Comparison of ENCODE assay signal across 19 mouse cellular contexts in genomic region chr3:152065806-152066205, GRCm38 (mm10).
DNase-seq lines count a peak whose midpoint lies in the region; ATAC-seq and TF ChIP-seq lines count a peak whose summit lies in the region.
"Had no signal": no experiment of that assay in that cellular context is flagged by ENCODE, and none has a peak within 500 bp of the region (broad histone marks: within the 10 kb centered on the region; RNA-seq: fewer than 3 reads in every experiment).

No protein-coding gene starts in this region.

- no peaks in the 10 kb centered on the region for H3K4me1 ChIP-seq in hindbrain, postnatal 0 days (ENCODE audit: insufficient read depth, low read length)
- no peaks in the 10 kb centered on the region; the same call in 1 of the 2 replicates for H3K4me1 ChIP-seq in hindbrain, embryonic 11.5 days (replicated peaks; ENCODE audit: control insufficient read depth, insufficient read depth, low read length)
- no peaks in the 10 kb centered on the region for H3K4me1 ChIP-seq in lung, postnatal 0 days (ENCODE audit: insufficient read depth, low read depth, low read length)
- H3K4me1 ChIP-seq in lung, adult 2 months (ENCODE audit: control insufficient read depth, insufficient read depth, low read length), result no peaks in the 10 kb centered on the region

- no peak for ATAC-seq in cerebellum, adult (ENCODE audit: insufficient number of reproducible peaks, low FRiP score, low TSS enrichment)
- 0 out of 2 replicates have a peak, but pooled peaks have one; percentile 45 for ATAC-seq in hindbrain, postnatal 0 days
- no peak for ATAC-seq in hindbrain, embryonic 11.5 days (ENCODE audit: low FRiP score)
- ATAC-seq in lung, postnatal 0 days, result peak; percentile 35; the same call in 1 of the 2 replicates

- H3K36me3 ChIP-seq in hindbrain, postnatal 0 days (ENCODE audit: insufficient read depth, low read length), result no peaks in the 10 kb centered on the region
- no peaks in the 10 kb centered on the region for H3K36me3 ChIP-seq in hindbrain, embryonic 11.5 days (ENCODE audit: control insufficient read depth, insufficient read depth, low read length)
- H3K36me3 ChIP-seq in lung, postnatal 0 days (ENCODE audit: insufficient read depth, low read length), result no peaks in the 10 kb centered on the region
- H3K36me3 ChIP-seq: embryonic facial prominence, embryonic 15.5 days; forebrain, embryonic 10.5 days; heart, embryonic 15.5 days; hindbrain, embryonic 10.5 days had no signal

- no peak for TF ChIP-seq EP300 in lung, postnatal 0 days (IDR thresholded peaks at IDR 0.05)

- peak; percentile 6 to 14 for DNase-seq in cerebellum, postnatal 14 days
- DNase-seq in hindbrain, postnatal 0 days (ENCODE audit: low spot score), result peak; percentile 27
- DNase-seq in hindbrain, embryonic 11.5 days (ENCODE audit: low spot score), result no peak
- no peak for DNase-seq in lung, postnatal 0 days (ENCODE audit: low spot score)
- DNase-seq in lung, adult 2 months, result no peak
- peak; percentile 7 for DNase-seq in retina, embryonic 14.5 days (ENCODE audit: low spot score)
- DNase-seq in retina, postnatal 1 day, result no peak
- DNase-seq: adrenal gland, postnatal 10 days; cerebellum, adult 18-20 months; cerebellum, adult 9-11 months; embryo, embryonic 11 days; gastrocnemius, adult 2 months; gastrocnemius, postnatal 25 days had no signal

- H3K4me2 ChIP-seq in hindbrain, postnatal 0 days (ENCODE audit: low read depth, low read length), result no peak overlapping the region
- H3K4me2 ChIP-seq in hindbrain, embryonic 11.5 days (replicated peaks; ENCODE audit: low read depth, low read length), result no peak overlapping the region
- no peak overlapping the region for H3K4me2 ChIP-seq in lung, postnatal 0 days (replicated peaks; ENCODE audit: low read depth, low read length)
- H3K4me2 ChIP-seq: embryonic facial prominence, embryonic 15.5 days had no signal

- no peak for TF ChIP-seq CTCF in hindbrain, postnatal 0 days (IDR thresholded peaks at IDR 0.05; ENCODE audit: low read depth)
- TF ChIP-seq CTCF in lung, postnatal 0 days (IDR thresholded peaks at IDR 0.05), result no peak
- no peak for TF ChIP-seq CTCF in lung, adult 2 months (IDR thresholded peaks at IDR 0.05; ENCODE audit: insufficient read depth, low read length)

- TF ChIP-seq POLR2A in lung, adult 2 months (IDR thresholded peaks at IDR 0.05; ENCODE audit: borderline replicate concordance, extremely low read depth, low read depth, low read length), result no peak

- H3K27me3 ChIP-seq in hindbrain, postnatal 0 days (ENCODE audit: insufficient read depth, low read length), result no peaks in the 10 kb centered on the region
- no peaks in the 10 kb centered on the region for H3K27me3 ChIP-seq in hindbrain, embryonic 11.5 days (ENCODE audit: control insufficient read depth, insufficient read depth, low read length)
- no peaks in the 10 kb centered on the region for H3K27me3 ChIP-seq in lung, postnatal 0 days (replicated peaks; ENCODE audit: insufficient read depth, low read length)

- H3K4me3 ChIP-seq in hindbrain, postnatal 0 days (ENCODE audit: low read length), result no peak overlapping the region
- H3K4me3 ChIP-seq in hindbrain, embryonic 11.5 days (ENCODE audit: low read depth, low read length), result no peak overlapping the region
- H3K4me3 ChIP-seq in lung, postnatal 0 days (ENCODE audit: low read depth, low read length), result no peak overlapping the region
- no peak overlapping the region for H3K4me3 ChIP-seq in lung, adult 2 months (replicated peaks; ENCODE audit: extremely low read depth, low read depth, low read length)
- H3K4me3 ChIP-seq: embryonic facial prominence, embryonic 15.5 days; erythroblast, embryonic 14.5 days; forebrain, embryonic 10.5 days; gastrocnemius, adult 2 months; heart, embryonic 15.5 days; hindbrain, embryonic 10.5 days had no signal

- 54% methylated on average over 4 of the region's 4 CpGs for WGBS in hindbrain, postnatal 0 days
- WGBS in hindbrain, embryonic 11.5 days, result 43% methylated on average over 4 of the region's 4 CpGs
- 60% methylated on average over 4 of the region's 4 CpGs for WGBS in lung, postnatal 0 days
- 64% methylated on average over 4 of the region's 4 CpGs for WGBS in lung, adult 2 months

- H3K9me3 ChIP-seq in hindbrain, postnatal 0 days (ENCODE audit: low read length), result no peaks in the 10 kb centered on the region
- H3K9me3 ChIP-seq in hindbrain, embryonic 11.5 days (ENCODE audit: control insufficient read depth, low read length), result no peaks in the 10 kb centered on the region
- H3K9me3 ChIP-seq in lung, postnatal 0 days (ENCODE audit: low read length), result no peaks in the 10 kb centered on the region
- H3K9me3 ChIP-seq: embryonic facial prominence, embryonic 15.5 days; forebrain, embryonic 10.5 days; heart, embryonic 15.5 days; hindbrain, embryonic 10.5 days had no signal

- H3K27ac ChIP-seq in hindbrain, postnatal 0 days, result no peak overlapping the region
- H3K27ac ChIP-seq in hindbrain, embryonic 11.5 days (ENCODE audit: low read depth, low read length), result no peak overlapping the region
- no peak overlapping the region for H3K27ac ChIP-seq in lung, postnatal 0 days (ENCODE audit: low read length)
- H3K27ac ChIP-seq: embryonic facial prominence, embryonic 15.5 days; forebrain, embryonic 10.5 days; gastrocnemius, adult 2 months; heart, embryonic 15.5 days; hindbrain, embryonic 10.5 days had no signal

- H3K9ac ChIP-seq in hindbrain, postnatal 0 days (replicated peaks; ENCODE audit: low read length), result no peak overlapping the region
- no peak overlapping the region for H3K9ac ChIP-seq in hindbrain, embryonic 11.5 days (ENCODE audit: low read depth, low read length)
- no peak overlapping the region for H3K9ac ChIP-seq in lung, postnatal 0 days (replicated peaks; ENCODE audit: low read depth)
- H3K9ac ChIP-seq: embryonic facial prominence, embryonic 15.5 days; heart, embryonic 15.5 days had no signal

Comparison
In these comparisons a context has a peak if more than half of its experiments do, and no peak if none do; other contexts are left out.
1. DNase-seq: peak in cerebellum, postnatal 14 days (2 of 2), hindbrain, postnatal 0 days (single experiment) and retina, embryonic 14.5 days (single experiment); none in hindbrain, embryonic 11.5 days (single experiment), lung, postnatal 0 days (single experiment), lung, adult 2 months (single experiment) and retina, postnatal 1 day (single experiment).
2. ATAC-seq: peak in hindbrain, postnatal 0 days (single experiment) and lung, postnatal 0 days (single experiment); none in cerebellum, adult (single experiment) and hindbrain, embryonic 11.5 days (single experiment).